In the genomic region with DNA sequence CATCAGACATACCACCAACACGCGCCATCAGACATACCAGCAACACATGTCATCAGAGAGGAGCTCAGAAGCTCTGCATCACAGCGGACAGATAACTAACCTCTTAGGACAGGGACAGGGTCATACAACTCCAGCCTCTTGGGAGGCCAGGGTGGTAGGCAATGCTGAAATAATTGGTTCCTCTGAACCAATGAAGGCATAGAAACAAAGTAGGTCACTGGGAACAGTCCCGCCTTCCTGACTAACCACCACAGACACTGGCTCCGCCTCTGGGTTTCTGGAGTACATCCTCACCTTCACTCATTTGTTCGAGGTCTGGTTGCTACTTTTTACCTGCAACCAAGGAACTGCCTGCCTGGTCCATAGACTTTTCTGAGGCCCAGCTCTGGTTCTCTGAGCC, we compare ENCODE assay signal across 9 mouse cellular contexts.
A peak's percentile ranks its signal among the peaks of the same experiment; 100 is the strongest.
DNase-seq lines count a peak whose midpoint lies in the region; ATAC-seq and TF ChIP-seq lines count a peak whose summit lies in the region.
"Had no signal": no experiment of that assay in that cellular context is flagged by ENCODE, and none has a peak within 500 bp of the region (broad histone marks: within the 10 kb centered on the region; RNA-seq: fewer than 3 reads in every experiment).

No protein-coding gene starts in this region.

- no peak overlapping the region for H3K4me3 ChIP-seq in heart, embryonic 13.5 days
- peak overlapping the region; percentile 37; the same call in 1 of the 2 replicates for H3K4me3 ChIP-seq in limb, embryonic 10.5 days
- no peak overlapping the region for H3K4me3 ChIP-seq in stomach, postnatal 0 days (ENCODE audit: low read depth, low read length)

- TF ChIP-seq CTCF in stomach, postnatal 0 days (IDR thresholded peaks at IDR 0.05; ENCODE audit: low read depth), result no peak

- 81% methylated on average over 6 of the region's 6 CpGs for WGBS in heart, embryonic 13.5 days
- WGBS in limb, embryonic 10.5 days, result 87% methylated on average over 6 of the region's 6 CpGs
- WGBS in stomach, postnatal 0 days, result 82% methylated on average over 6 of the region's 6 CpGs

- H3K36me3 ChIP-seq in heart, embryonic 13.5 days, result no peaks in the 10 kb centered on the region
- no peaks in the 10 kb centered on the region for H3K36me3 ChIP-seq in limb, embryonic 10.5 days
- H3K36me3 ChIP-seq in stomach, postnatal 0 days (ENCODE audit: control insufficient read depth, insufficient read depth, low read length), result no peaks in the 10 kb centered on the region

- TF ChIP-seq EP300 in stomach, postnatal 0 days (optimal IDR thresholded peaks at IDR 0.05), result no peak

- no peak for DNase-seq in heart, adult 8-10 months (ENCODE audit: low spot score)
- peak; percentile 28 for DNase-seq in thymus, postnatal 0 days (ENCODE audit: low spot score)
- no peak for DNase-seq in thymus, postnatal 25 days
- no peak for DNase-seq in limb, embryonic 10.5 days (ENCODE audit: low spot score)
- no peak for DNase-seq in stomach, postnatal 0 days (ENCODE audit: low spot score)
- DNase-seq in liver, result no peak
- no peak for DNase-seq in layer of hippocampus, adult 9-11 months
- DNase-seq: thymus, postnatal 36 days had no signal

- peaks cover 98% of the 10 kb centered on the region for H3K27me3 ChIP-seq in heart, embryonic 13.5 days (replicated peaks)
- no peaks in the 10 kb centered on the region for H3K27me3 ChIP-seq in limb, embryonic 10.5 days (ENCODE audit: low read depth, poor library complexity, severe bottlenecking)
- no peaks in the 10 kb centered on the region for H3K27me3 ChIP-seq in stomach, postnatal 0 days (ENCODE audit: control insufficient read depth, insufficient read depth, low read length)

- H3K9me3 ChIP-seq in heart, embryonic 13.5 days, result no peaks in the 10 kb centered on the region
- no peaks in the 10 kb centered on the region for H3K9me3 ChIP-seq in limb, embryonic 10.5 days (replicated peaks)
- no peaks in the 10 kb centered on the region for H3K9me3 ChIP-seq in stomach, postnatal 0 days (ENCODE audit: control insufficient read depth, low read length)

- H3K4me1 ChIP-seq in heart, embryonic 13.5 days, result peaks cover 24% of the 10 kb centered on the region
- peaks cover 55% of the 10 kb centered on the region for H3K4me1 ChIP-seq in limb, embryonic 10.5 days
- peaks cover 5% of the 10 kb centered on the region; the same call in 1 of the 2 replicates for H3K4me1 ChIP-seq in stomach, postnatal 0 days (replicated peaks; ENCODE audit: control insufficient read depth, insufficient read depth)

- H3K9ac ChIP-seq in heart, embryonic 13.5 days, result no peak overlapping the region
- H3K9ac ChIP-seq in stomach, postnatal 0 days (ENCODE audit: low read length), result no peak overlapping the region

- no peak overlapping the region for H3K4me2 ChIP-seq in heart, embryonic 13.5 days
- no peak overlapping the region for H3K4me2 ChIP-seq in stomach, postnatal 0 days (replicated peaks; ENCODE audit: low read depth)

- no peak for ATAC-seq in heart, embryonic 13.5 days (ENCODE audit: extremely low read depth, insufficient number of reproducible peaks, low FRiP score, low TSS enrichment)
- ATAC-seq in stomach, postnatal 0 days (ENCODE audit: low FRiP score, low TSS enrichment), result no peak

- peak overlapping the region; percentile 82 for H3K27ac ChIP-seq in heart, embryonic 13.5 days (replicated peaks)
- peak overlapping the region; percentile 88 for H3K27ac ChIP-seq in limb, embryonic 10.5 days
- H3K27ac ChIP-seq in stomach, postnatal 0 days (replicated peaks), result peak overlapping the region; percentile 83
